Mouse (Mus musculus): ENCODE measurements at regions not wholly inside any gene's neighbourhood (a gene's known extent, or its start where the extent isn't known, plus 50 kb on each side); places are given as distances from the start of the nearest gene placed in this dataset.

DNA sequence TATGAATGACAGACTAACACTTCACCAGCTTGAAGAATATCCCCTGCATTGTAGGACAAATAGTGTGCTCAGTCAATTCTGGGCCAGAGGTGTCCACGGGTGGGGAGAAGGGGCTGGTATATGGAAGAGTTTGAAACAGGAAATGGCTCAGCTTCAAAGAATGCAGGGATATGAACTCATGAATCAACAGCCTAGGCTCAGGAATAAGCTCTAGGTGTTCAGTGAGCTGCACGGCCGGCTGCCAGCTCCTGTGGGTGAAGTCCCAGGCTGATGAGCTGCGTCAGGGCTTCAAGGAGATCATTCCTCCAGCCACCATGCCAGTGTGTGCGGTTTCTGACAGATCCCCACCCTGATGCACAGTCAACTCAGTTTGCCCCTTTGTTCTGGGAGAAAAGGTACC is 98.8 kb upstream of the Bmp2k start:
- TF ChIP-seq POLR2A (IDR thresholded peaks at IDR 0.05; ENCODE audit: low read depth, low read length), result no peak
- TF ChIP-seq CTCF (IDR thresholded peaks at IDR 0.05; ENCODE audit: borderline replicate concordance, insufficient read depth, low read length), result no peak
